Mouse (Mus musculus): ENCODE data around the gene Nsd1.
A peak's percentile ranks its signal among the peaks of the same experiment; 100 is the strongest.
"Not testable (repeated sequence)": the region's sequence is repeated elsewhere in the genome, so short reads cannot be mapped to it uniquely, and the experiment has no call there.

The Nsd1 gene

GRCm38 (mm10) chr13:55191535-55191934 is 18.0 kb upstream of the Nsd1 start:
- no peak for DNase-seq

- DNase-seq, result not testable (repeated sequence)
Observed at GRCm38 (mm10) chr13:55202758-55203157, 6.8 kb upstream of the Nsd1 start.

GRCm38 (mm10) chr13:55203740-55204139 is 5.8 kb upstream of the Nsd1 start:
- DNase-seq, result no peak

GRCm38 (mm10) chr13:55204667-55205389 is 4.8 kb upstream of the Nsd1 start:
- DNase-seq, result no peak

DNA sequence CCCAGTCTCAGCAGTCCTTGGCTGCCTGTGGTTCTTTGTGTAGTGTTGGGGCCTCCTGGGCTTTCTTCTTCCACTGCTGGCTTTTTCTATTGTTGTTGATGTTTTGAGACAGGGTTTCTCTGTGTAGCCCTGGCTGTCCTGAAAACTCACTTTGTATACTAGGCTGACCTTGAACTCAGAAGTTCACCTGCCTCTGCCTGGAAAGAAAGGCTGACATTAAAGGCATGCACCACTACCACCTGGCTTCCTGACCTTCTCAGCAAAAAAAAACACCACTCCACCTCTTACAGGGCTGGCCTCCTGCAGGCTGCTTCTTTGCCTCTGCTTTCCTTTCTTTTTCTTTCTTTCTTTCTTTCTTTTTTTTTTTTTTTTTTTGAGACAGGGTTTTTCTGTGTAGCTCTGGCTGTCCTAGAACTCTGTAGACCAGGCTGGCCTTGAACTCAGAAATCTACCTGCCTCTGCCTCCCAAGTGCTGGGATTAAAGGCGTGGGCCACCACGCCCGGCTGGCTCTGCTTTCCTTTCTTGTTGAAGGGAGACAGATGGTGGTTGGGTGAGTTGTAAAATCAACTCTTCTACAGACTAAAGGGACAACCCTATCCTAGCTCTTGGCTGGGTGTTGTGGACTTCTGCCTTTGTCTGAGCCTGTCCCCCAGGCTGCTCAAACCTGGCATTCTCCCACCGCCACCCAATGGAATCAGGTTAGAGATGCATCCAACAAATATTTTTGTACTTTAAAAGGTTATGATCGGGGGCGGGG is 4.0 kb upstream of the Nsd1 start:
- no peak for DNase-seq

DNA sequence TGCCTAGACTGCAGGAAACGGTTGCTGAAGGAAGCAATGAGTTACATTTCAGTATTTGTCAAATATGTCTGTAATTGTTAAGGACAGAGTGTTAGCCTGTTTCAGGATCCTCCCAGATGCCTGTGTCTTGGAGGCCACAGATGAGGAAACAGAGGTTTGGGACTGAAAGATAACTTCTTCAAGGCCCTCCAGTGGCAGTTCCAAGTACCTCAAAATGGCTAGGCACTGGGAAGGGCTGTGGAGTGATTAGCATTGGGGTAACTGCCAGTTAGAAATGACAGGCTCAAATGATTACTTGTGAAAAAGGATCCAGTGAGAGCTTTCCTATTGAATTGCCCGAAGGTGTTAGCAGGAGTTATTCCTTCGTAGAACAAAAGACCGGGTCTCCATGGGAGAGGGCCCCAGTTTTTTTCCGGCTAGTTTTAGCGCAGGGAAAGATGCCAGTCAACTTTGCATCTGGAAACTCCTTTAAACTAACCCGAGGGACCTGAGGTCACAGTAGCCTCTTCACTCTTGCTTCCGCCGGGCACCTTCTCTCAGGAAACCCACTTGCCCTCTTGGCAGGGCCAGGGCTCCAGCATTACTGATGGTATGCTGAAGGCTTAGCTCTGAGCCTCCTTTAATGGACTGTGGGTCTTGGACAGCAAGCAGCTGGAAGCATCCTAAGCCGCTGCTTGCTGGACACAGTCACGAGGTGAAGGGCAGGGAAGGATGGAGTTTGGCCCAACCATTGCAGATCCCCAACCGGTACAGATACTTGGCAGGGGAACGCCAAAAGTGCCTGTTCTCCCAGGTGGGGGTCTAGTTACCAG is 539 bp upstream of the Nsd1 start:
- peak; percentile 18 for DNase-seq

- peak; percentile 74 for DNase-seq
Observed at GRCm38 (mm10) chr13:55210193-55210970, 800 bp downstream of the Nsd1 start.

GRCm38 (mm10) chr13:55210971-55211220 is 1.3 kb downstream of the Nsd1 start:
- no peak for DNase-seq

- peak; percentile 94 for DNase-seq
Observed at GRCm38 (mm10) chr13:55211221-55212010, 1.8 kb downstream of the Nsd1 start.

DNA sequence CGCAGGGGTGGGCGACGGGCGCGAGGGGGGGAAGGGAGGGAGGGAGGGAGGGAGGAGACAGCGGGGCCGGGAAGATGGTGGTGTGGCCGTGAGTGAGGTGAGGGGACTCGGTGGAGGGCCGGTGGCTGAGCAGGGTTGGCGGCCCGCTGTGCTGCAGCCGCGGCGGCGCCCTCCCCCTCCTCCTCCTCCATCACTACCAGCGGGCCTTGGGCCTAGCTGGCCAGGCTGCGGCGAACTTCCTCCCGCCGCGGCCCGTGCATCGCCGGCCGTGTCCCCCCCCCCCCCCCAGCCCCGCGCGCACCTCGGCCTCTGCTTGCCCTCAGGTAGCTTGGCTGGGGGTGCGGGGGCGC is 2.4 kb downstream of the Nsd1 start:
- DNase-seq, result no peak

- DNase-seq, result peak; percentile 80
Observed at GRCm38 (mm10) chr13:55212361-55213137, 3.0 kb downstream of the Nsd1 start.

DNA sequence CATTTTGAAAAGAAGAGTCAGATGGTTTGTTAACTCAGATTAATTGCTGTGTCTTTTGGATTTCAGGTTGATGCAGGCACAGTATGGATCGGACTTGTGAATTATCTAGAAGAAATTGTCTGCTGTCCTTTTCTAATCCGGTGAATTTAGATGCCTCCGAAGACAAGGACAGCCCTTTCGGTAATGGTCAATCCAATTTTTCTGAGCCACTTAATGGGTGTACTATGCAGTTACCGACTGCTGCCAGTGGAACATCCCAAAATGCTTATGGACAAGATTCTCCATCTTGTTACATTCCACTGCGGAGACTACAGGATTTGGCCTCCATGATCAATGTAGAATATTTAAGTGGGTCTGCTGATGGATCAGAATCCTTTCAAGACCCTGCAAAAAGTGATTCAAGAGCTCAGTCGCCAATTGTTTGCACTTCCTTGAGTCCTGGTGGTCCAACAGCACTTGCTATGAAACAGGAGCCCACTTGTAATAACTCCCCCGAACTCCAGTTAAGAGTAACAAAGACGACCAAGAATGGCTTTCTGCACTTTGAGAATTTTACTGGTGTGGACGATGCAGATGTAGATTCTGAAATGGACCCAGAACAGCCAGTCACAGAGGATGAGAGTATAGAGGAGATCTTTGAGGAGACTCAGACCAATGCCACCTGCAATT is 3.7 kb downstream of the Nsd1 start:
- no peak for DNase-seq

DNA sequence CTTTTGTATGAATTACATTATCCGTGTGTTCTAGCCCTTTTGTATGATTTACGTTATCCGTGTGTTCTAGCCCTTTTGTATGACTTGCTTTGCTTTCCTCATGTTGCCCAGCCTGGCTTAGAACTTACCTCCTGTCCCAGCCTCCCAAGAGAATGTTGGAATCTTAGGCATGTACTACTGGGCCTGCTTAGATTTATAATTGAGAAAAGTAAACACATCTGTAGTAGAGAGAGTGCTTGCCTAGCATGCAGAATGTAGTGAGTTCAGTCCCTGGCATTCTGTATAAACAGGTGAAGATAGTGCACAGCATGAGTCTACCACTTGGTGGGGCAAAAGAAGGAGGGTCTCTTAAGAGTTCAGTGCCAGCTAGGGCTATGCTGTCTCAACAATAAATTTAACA is 14.8 kb downstream of the Nsd1 start:
- no peak for DNase-seq

GRCm38 (mm10) chr13:55230701-55231100 is 21.1 kb downstream of the Nsd1 start:
- no peak for DNase-seq

GRCm38 (mm10) chr13:55243205-55243604 is 33.6 kb downstream of the Nsd1 start:
- no peak for DNase-seq

DNA sequence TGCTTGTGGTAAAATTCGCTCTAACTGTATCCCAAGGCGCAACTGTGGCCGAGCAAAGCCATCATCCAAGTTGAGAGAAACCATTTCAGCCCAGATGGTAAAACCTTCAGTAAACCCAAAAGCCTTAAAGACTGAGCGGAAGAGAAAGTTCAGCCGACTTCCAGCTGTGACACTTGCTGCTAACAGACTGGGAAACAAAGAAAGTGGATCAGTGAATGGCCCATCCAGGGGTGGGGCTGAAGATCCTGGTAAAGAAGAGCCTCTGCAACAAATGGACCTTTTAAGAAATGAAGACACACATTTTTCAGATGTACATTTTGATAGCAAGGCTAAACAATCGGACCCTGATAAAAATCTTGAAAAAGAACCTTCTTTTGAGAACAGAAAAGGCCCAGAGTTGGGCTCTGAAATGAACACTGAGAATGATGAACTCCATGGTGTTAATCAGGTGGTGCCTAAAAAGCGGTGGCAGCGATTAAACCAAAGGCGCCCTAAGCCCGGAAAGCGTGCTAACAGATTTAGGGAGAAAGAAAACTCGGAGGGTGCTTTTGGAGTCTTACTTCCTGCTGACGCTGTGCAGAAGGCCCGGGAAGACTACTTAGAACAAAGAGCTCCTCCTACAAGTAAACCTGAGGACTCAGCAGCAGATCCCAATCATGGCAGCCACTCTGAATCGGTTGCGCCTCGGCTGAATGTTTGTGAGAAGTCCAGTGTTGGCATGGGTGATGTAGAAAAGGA is 37.9 kb downstream of the Nsd1 start:
- no peak for DNase-seq

GRCm38 (mm10) chr13:55249246-55249645 is 39.7 kb downstream of the Nsd1 start:
- DNase-seq, result no peak

DNA sequence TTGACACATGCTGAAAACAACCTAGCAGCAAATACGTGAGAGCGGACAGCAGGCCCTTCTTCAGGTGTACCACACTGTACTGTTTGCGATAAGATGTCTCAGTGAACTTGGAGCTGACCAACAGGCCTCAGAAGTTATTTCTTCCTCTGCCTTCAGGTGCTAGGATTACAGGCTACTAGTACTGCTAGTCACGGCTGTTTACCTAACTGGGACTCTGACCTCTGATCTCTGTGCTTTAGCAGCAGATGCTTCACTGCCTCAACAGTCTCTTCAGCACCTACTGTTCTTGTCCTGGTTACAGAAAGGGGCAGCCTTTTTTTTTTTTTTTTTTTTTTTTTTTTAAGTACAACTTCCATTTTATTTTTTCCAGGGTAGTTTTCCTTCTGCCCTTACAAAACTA is 43.2 kb downstream of the Nsd1 start:
- DNase-seq, result no peak

DNA sequence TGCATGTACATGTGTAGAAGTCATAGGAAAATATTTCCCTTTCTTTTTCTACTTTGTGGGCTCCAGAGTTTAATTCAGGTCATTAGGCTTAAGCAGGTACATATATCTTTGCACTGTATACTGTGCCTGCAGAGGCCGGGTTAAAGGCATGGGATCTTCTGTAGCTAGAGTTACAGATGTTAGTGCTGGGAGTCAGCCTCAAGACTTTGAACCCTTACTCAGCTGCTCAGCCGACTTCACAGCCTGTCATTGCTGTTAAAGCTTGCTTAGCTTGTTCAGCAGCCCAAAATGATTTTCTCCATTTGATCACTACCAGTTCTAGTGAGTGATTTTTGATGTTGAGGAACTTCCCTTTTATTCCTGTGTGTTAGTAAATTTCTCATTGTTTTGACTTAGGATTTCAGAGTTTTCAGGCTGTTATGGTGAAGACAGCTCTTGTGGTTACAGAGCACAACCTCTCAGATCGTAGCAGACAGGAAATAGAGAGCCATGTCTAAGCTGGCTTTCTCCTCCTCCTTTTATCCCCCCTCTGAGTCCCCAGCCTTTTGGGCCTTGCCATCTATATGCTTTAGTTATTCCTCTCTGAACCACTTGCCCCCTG is 45.6 kb downstream of the Nsd1 start:
- peak; percentile 36 for DNase-seq

GRCm38 (mm10) chr13:55258651-55259050 is 49.1 kb downstream of the Nsd1 start:
- no peak for DNase-seq

All from thymus, postnatal 4 days (tissue).